Comparison of ENCODE assay signal across 15 mouse cellular contexts in the genomic region with DNA sequence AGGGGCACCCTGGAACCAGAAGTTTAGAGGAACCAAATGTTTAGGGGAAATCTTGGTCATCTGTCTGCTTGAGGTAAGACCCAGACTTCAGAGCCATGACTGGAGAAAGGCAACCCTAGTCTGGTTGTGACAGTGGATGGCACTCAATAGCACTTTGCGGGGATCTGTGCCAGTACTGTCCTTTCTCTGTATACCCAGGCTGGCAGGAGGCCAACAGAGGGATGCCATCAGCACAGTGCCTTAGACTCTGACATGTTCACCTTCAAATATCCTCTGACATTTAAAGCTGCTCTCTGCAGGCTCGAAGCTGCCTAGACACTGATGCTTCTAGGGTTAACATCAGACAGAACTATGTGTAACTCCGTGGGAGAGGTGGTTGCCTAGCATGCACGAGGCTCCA. TPM values are rescaled to one million over a fixed set of nuclear protein-coding genes. Genes with fewer than 3 reads are reported as not detected.
DNase-seq lines count a peak whose midpoint lies in the region; TF ChIP-seq lines count a peak whose summit lies in the region.
"Had no signal": no experiment of that assay in that cellular context is flagged by ENCODE, and none has a peak within 500 bp of the region (broad histone marks: within the 10 kb centered on the region; RNA-seq: fewer than 3 reads in every experiment).

No protein-coding gene starts in this region.

- H3K27me3 ChIP-seq in thymus, adult 2 months (ENCODE audit: control insufficient read depth, insufficient read depth, low read length), result no peaks in the 10 kb centered on the region
- H3K27me3 ChIP-seq: intestine, embryonic 15.5 days; neural tube, embryonic 13.5 days had no signal

- no peaks in the 10 kb centered on the region for H3K4me1 ChIP-seq in thymus, adult 2 months (replicated peaks; ENCODE audit: control insufficient read depth, insufficient read depth, low read length)
- H3K4me1 ChIP-seq: intestine, embryonic 15.5 days; neural tube, embryonic 13.5 days had no signal

- H3K36me3 ChIP-seq in thymus, adult 2 months (ENCODE audit: control insufficient read depth, insufficient read depth, low read length), result no peaks in the 10 kb centered on the region
- H3K36me3 ChIP-seq: intestine, embryonic 15.5 days had no signal

- no peak overlapping the region for H3K4me3 ChIP-seq in thymus, adult 2 months (ENCODE audit: control insufficient read depth, insufficient read depth, low read length)
- H3K4me3 ChIP-seq: intestine, embryonic 15.5 days; neural tube, embryonic 13.5 days had no signal

- DNase-seq in adrenal gland, postnatal 14 days, result peak; percentile 47
- no peak for DNase-seq in adrenal gland, postnatal 4 days (ENCODE audit: low spot score in 2 of 2)
- DNase-seq in left cerebral cortex, postnatal 4 days, result peak; percentile 59
- DNase-seq in left cerebral cortex, adult 8-10 months (ENCODE audit: low spot score in 2 of 2), result no peak
- peak; percentile 2 for DNase-seq in NIH3T3 (ENCODE audit: low read depth)
- peak; percentile 48 for DNase-seq in cerebellum, adult 9-10 months
- no peak for DNase-seq in spleen, postnatal 4 days (ENCODE audit: low spot score in 2 of 2)
- no peak for DNase-seq in thymus, adult 2 months
- DNase-seq: embryo, embryonic 11 days; gastrocnemius, postnatal 25 days; spleen, adult 18-20 months had no signal

- TF ChIP-seq POLR2A in thymus, adult 2 months (IDR thresholded peaks at IDR 0.05; ENCODE audit: control insufficient read depth, extremely low read depth, insufficient read depth, low read length, poor library complexity), result no peak

- intact Hi-C loops in left cerebral cortex, postnatal 4 days (cut with DNase I), result no loop called here

- TF ChIP-seq CTCF in thymus, adult 2 months (IDR thresholded peaks at IDR 0.05; ENCODE audit: borderline replicate concordance, control insufficient read depth, extremely low read depth, insufficient read depth, low read length, poor library complexity), result no peak

- WGBS in thymus, adult 2 months, result 79% methylated on average over 4 of the region's 4 CpGs

- H3K27ac ChIP-seq in thymus, adult 2 months (ENCODE audit: control insufficient read depth, insufficient read depth, low read length), result no peak overlapping the region
- H3K27ac ChIP-seq: intestine, embryonic 15.5 days; kidney, postnatal 0 days; neural tube, embryonic 13.5 days had no signal

RNA-seq across cellular contexts. Expression of gene Mmp21, which starts 0.4 kb away (rescaled TPM):
- total RNA-seq in adrenal gland, postnatal 14 days (2021), result not detected in 2 replicates
- not detected for total RNA-seq in adrenal gland, postnatal 4 days (2021)
- total RNA-seq in left cerebral cortex, postnatal 4 days (2021), result not detected
- under 1 TPM in 1 of 4 experiments, not detected in 3; 0.13 TPM for total RNA-seq in left cerebral cortex, adult 8-10 months (2022)
- not detected in 2 replicates for polyA plus RNA-seq in thymus, adult 2 months (2012; rRNA removed)
- total RNA-seq: gastrocnemius, postnatal 25 days; heart, postnatal 25 days had no signal
- polyA plus RNA-seq: intestine, embryonic 15.5 days; kidney, postnatal 0 days; neural tube, embryonic 13.5 days had no signal

RNA-seq across cellular contexts. Expression of gene Bccip, which starts 29.7 kb away (rescaled TPM):
- total RNA-seq in adrenal gland, postnatal 14 days (2021), result 64.7 and 65.3 TPM in 2 replicates
- total RNA-seq in adrenal gland, postnatal 4 days (2021), result 10 to 100 TPM; 60.6 to 69.8 TPM
- total RNA-seq in left cerebral cortex, postnatal 4 days (2021), result 10 to 100 TPM; 52.8 to 55.4 TPM
- total RNA-seq in left cerebral cortex, adult 8-10 months (2022), result 10 to 100 TPM; 63.4 to 69.4 (median 68.0) TPM
- polyA plus RNA-seq in thymus, adult 2 months (2012; rRNA removed), result 23.3 and 25.1 TPM in 2 replicates

RNA-seq across cellular contexts. Expression of gene Uros, which starts 30.4 kb away (rescaled TPM):
- total RNA-seq in adrenal gland, postnatal 14 days (2021), result 10.4 and 14.7 TPM in 2 replicates
- total RNA-seq in adrenal gland, postnatal 4 days (2021), result 10 to 100 TPM; 13.4 to 14.5 TPM
- total RNA-seq in left cerebral cortex, postnatal 4 days (2021), result 10 to 100 TPM; 13.1 to 15.0 TPM
- 10 to 100 TPM; 15.3 to 22.4 (median 20.1) TPM for total RNA-seq in left cerebral cortex, adult 8-10 months (2022)
- polyA plus RNA-seq in thymus, adult 2 months (2012; rRNA removed), result 19.3 and 22.5 TPM in 2 replicates

RNA-seq across cellular contexts. Expression of gene Edrf1, which starts 42.1 kb away (rescaled TPM):
- total RNA-seq in adrenal gland, postnatal 14 days (2021), result 16.0 TPM in 2 replicates
- total RNA-seq in adrenal gland, postnatal 4 days (2021), result 10 to 100 TPM; 21.3 to 25.8 TPM
- total RNA-seq in left cerebral cortex, postnatal 4 days (2021), result 10 to 100 TPM; 24.3 to 24.5 TPM
- 10 to 100 TPM; 22.1 to 24.3 (median 22.8) TPM for total RNA-seq in left cerebral cortex, adult 8-10 months (2022)
- 15.7 and 17.7 TPM in 2 replicates for polyA plus RNA-seq in thymus, adult 2 months (2012; rRNA removed)

Comparison
In these comparisons a context has a peak if more than half of its experiments do, and no peak if none do; other contexts are left out.
1. DNase-seq: peak in adrenal gland, postnatal 14 days (single experiment), left cerebral cortex, postnatal 4 days (single experiment), NIH3T3 (single experiment) and cerebellum, adult 9-10 months (single experiment); none in adrenal gland, postnatal 4 days (0 of 2), left cerebral cortex, adult 8-10 months (0 of 2), spleen, postnatal 4 days (0 of 2) and thymus, adult 2 months (single experiment).